Mouse (Mus musculus) ovary, postnatal 36 days (tissue): ENCODE results near the gene Tbc1d22a.
A peak's percentile ranks its signal among the peaks of the same experiment; 100 is the strongest.
"Not testable (repeated sequence)": the region's sequence is repeated elsewhere in the genome, so short reads cannot be mapped to it uniquely, and the experiment has no call there.

Experiments used
- DNase-seq: peaks from one replicate; pipeline ENCODE4 v3.0.0; 2022; ENCODE audit warnings: low spot score, mixed read lengths

Gene Tbc1d22a

DNA sequence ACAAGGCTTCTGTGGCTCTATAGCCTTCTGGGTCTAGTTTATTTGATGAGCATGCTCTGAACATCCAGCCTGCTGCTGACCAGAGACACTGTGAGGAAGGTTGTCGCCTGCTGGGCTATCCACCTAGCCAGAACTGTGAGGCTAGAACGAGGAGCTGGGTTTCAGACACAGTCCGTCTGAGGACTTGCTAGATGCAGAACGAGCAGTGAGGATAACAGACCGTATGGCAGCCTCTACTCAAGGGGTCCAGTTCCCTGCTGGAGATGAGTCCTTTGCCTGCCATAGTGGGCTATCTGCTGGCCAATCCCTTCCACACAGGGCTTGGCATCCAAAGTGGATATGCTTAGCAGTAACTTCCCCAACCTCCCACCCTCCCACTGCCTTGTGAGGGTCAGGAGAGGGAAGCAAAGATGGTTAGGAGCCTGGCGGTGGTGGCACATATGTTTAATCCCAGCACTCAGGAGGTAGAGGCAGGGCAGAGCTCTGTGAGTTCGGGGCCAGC lies 10.9 kb upstream of the Tbc1d22a start:
- no peak for DNase-seq

DNA sequence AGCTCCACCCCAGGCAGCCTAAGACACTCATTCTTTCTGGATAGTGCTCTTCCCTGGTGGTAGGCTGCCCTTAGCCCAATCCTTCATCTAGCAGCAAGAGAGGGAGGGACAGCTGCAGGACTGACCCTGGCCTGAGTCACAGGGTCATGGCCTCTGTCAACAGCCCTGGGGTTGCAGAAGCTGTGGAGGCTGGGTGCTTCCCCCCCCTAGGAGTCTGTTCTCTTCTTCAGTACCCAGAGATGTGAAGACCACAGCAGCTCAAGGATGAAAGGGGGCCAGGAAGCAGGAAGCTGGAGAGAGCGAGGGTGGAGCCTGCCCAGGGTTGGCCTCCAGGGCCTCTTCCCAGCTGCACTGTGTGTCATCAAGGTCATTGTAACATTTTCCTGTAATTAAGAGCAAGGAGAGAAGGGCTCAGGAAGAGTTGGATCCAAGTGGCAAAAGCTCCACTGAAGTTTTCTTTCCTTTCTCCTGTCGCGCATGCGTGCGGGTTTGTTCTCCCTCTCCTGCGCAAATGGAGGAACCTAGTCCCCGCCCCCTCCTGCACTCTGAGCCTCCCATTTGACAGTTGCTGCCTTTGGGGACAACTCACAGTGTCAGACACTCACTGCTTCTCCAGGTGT lies 10.2 kb upstream of the Tbc1d22a start:
- peak; percentile 51 for DNase-seq

DNA sequence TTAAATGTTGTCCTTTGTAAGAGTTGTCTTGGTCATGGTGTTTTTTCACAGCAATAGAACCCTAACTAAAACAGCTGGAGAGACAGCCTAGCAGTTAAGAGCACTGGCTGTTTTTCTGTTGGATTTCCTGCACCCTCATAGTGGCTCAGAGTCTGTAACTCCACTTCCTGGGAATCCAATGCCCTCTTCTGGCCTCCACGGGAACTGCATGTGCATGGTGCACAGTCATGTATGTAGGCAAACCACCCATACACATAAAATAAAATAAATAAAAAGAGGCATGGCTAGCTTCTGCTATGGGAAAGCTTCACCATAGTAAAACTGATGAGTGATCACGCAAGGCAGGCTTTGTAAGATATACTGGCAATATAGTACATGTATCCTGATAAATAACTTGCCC lies 9.0 kb upstream of the Tbc1d22a start:
- DNase-seq, result peak; percentile 30

DNA sequence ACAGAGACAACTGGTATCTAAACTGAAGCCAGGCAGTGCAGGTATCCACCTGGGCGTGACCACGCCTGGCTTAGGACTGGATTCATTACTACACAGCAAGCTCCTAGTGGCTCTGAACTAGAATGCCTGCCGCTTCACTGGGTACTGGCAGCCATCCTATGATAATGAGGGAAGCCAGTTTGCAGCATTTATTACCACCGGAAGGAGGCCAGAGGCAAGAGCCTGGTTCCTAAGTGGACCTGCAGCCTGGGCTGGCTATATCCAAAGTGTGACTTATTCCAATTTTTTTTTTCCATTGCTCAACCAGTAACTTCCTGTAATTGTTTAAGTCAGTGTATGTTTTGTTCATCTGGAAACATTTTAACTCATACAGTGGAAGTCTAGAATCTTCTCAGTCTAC lies 7.9 kb upstream of the Tbc1d22a start:
- no peak for DNase-seq

DNA sequence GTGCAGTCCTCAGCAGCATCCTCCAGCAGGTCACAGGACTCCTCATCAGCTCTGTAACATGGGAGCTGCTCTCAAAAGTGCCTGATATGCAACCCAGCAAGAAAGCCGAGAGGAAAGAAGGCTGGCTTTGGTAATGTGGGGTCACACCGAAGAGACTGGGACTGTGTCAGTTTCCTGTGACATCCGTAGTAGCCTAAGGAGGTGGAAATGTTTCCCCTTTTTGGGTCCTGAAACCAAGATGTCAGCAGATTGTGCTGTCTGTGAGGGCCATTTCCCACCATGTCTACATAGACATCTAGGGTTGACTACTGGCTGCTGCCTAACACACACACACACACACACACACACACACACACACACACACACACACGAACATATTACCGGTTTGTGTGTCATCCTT lies 2.1 kb upstream of the Tbc1d22a start:
- not testable (repeated sequence) for DNase-seq

DNA sequence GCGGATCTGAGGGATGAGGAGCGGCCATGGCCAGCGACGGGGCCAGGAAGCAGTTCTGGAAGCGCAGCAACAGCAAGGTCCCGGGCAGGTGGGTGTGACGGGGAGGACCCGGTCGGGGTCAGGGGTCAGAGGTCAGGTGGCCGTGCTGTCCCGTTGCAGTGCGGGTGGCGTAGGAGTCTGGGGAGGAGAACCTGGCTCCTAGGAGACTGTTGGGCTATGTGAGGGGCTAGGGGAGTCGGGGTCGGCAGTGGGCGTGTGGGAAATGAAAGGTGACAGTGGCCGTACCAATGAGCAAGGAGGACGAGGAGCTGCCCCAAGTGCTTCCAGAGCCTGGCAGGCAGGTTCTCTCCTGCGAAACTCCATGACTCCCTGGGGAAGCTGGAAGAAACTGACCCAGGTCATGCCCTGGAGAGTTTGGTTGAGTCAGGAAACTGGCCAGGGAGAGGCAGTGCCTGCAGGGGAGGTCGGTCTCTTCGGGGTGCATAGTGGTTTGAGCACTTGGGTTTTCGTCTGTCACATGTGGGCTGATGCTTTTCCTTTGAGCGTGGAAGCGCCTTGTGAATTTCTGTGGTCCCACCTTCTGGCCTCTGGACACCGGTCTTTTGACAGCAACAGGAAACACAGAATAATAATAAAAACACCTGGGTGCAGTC lies 416 bp downstream of the Tbc1d22a start:
- DNase-seq, result no peak

DNA sequence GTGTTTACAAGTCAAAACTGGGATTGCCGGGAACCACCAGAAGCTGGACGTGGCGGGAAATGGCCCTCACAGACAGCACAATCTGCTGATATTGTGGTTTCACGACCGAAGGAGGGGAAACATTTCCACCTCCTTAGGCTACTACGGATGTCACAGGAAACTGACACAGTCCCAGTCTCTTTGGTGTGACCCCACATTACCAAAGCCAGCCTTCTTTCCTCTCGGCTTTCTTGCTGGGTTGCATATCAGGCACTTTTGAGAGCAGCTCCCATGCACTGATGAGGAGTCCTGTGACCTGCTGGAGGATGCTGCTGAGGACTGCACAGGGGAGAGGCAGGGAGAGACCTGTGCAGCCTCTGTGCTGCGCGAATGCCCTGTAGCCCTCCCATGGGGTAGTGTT lies 2.4 kb downstream of the Tbc1d22a start:
- DNase-seq, result not testable (repeated sequence)

DNA sequence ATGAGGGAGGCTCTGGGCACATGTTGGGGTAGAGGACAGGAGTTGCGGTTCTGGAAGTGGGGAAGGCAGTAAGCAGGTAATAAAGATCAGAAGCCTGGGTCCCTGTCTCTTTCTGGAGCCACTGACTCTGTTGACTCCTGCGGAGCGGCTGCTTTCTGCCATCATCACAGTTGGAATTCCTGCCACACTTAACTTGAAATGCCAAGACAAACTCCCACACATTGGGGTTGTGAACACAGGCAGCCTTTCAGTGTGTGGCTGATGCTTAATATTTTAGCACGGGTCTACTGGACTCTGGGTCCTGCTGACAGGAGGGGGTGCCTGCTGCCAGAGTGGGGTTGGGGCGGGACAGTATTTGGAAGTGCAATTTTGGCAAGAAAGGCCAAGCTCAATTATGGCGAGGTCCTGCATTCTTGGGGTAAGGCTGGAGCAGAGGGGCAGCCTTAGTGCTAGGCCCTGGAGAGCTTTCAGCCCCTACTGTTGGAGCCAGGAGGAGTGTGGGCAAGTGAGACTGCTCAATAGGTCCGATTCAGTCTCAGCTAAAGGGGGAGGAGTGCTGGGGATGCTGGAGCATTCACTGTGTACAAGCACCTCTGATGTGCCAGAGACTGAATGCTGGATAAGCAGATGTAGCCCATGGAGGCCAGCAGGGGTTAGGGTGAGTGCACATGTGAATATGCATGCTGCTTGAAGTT lies 5.4 kb downstream of the Tbc1d22a start:
- DNase-seq, result no peak

DNA sequence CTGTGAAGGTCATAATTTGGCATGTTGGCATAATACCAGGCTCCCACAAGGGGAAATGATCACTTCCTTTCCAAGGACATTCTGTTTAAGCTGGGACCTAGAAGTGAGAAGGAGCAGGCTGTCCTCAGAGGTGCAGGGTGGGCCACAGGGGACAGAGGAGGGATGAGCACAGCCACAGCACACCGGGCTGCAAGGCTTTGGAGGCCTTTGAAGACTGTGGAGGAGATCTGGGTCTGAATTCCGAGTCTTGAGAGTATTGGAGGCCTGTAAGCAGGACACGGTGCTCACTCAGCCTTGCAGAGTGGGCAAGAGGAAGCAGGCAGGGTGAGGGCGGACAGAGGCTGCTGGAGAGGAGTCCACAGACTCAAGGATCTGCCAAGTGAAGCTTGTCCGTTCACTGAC lies 6.0 kb downstream of the Tbc1d22a start:
- no peak for DNase-seq

DNA sequence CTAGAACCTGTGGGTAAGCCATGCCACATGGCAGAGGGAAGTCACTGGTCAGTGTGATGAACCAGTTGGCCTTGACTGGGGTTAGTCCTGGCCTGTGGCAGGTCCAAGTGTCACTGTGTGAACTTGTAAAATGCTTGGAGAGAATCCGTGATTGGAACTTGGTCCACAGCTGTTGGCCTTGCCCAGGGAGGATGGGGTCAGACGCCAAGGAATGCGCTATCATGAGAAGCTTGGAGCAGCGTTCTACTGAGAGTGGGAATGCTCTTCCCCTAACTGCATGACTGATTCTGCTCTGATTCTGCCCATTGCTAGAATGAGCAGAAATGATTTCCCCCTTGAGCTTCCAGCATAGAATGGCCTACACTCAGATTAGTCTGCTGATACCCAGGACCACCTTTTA lies 6.5 kb downstream of the Tbc1d22a start:
- no peak for DNase-seq

DNA sequence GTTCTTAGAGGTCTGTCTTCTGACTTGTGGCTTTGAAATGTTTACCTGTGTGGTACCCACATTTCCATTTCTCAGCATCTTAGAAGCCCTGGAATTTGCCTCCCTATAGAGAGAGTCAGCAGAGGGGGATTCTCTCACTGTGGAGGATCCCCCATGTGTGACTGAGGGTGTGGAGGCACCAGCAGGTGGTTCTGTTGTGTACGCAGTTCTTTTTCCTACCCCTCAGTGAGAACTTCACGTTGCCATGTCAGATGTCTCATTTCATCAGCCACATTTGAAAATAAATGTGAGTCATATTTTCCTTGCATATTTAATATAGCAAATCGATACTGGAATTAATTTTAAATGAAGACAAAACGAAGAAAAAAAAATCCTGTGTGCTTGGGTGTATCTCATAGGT lies 7.1 kb downstream of the Tbc1d22a start:
- DNase-seq, result no peak

DNA sequence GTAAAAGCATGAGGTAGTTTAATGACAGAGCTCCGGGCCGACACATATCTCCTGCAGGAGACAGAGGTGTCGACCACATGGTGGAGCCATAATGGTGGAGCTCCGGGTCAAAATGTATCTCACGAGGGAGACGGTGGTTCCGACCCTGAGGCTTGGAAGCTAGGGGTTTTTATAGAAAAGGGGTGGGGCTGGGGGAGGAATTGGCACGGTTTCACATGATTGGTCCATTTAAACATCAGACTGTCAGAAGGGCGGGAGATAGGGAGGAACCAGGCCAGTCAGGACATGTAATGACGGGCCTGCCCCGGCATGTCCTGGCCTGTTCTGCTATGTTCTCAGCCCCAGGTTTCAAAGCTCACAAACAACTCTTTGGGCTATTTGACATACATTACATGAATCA lies 7.6 kb downstream of the Tbc1d22a start:
- not testable (repeated sequence) for DNase-seq

DNA sequence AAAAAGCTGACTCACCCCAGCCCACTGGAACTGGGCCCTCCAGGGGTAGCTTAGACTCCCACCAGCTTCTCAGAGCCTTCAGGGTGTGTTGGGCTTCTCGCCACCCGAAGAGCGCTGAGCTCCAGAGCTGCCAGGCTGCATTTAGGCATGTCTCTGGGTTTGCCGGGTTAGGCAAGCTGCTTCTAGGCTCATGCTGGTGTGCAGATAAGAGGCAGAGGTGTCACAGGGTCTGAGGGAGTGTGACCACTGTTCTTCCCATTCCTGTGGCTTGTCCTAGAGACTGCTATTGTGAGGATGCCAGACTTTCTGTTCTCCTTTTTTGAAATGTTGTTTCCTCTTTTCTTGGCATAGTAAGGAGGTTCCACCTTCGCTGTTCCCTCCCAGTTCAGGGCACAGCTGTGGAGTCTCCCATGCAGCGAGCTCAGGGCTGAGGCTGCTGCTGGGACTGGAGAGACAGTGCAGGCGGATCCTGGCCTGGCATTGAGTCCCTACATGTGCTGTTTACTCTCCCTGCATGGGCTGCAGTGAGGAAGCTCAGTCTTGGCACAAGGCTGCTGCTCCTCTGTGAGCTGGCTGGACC lies 10.8 kb downstream of the Tbc1d22a start:
- DNase-seq, result no peak

DNA sequence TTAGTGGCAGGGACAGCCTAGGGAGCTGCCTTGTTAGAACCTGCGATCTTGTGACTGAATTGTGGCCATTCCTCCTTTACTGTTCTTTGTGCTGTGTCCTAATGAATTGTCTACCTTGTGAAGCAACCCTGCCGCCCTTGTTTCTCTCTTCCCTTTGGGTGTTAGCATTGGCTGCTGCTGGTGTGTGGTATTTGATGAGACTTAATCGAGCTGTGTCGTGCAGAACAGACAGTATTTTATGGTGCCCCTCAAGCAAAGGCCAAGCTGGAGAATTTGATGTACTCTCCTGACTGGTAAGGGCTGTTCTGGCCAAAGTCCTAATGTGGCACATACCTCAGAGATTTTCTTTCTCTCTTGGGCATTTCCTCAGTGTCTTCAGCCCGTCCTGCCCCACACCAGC lies 12.0 kb downstream of the Tbc1d22a start:
- no peak for DNase-seq

DNA sequence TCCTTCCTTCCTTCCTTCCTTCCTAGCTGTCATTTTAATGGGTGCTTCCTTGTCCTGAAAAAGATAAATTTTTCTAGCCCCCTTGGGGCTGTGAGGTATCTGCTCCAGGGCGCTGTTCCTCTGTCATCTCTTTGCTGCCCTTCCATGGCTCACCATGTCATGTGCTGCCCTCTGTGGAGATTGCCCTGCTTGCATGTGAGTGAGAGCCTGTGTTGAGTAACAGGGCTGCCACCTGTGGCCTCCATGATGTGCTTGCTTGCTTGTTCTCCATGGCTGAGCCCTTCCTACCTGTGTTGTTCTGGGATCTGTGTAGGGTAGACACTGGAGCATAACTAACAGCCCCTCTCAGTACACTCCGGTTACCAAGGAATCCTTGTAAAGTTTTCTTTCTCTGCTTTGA lies 12.7 kb downstream of the Tbc1d22a start:
- DNase-seq, result no peak

DNA sequence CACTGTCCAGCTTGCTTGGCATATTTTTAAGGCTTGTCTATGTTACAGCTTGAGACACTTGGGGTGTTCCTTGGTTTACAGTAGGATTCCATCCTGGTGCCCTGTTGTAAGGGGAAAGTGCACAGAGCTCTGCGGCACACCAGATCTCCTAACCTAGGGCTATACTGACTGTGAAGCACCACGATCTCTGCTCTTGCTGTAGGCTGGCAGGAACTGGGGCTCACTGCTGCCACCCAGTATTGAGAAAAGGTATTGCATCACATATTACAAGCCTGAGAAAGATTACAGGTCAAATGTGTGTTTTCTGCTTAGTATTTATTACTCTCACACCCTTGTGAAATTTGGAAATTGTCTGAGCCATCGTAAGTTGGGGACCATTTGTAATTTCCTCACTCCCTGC lies 13.9 kb downstream of the Tbc1d22a start:
- no peak for DNase-seq

DNA sequence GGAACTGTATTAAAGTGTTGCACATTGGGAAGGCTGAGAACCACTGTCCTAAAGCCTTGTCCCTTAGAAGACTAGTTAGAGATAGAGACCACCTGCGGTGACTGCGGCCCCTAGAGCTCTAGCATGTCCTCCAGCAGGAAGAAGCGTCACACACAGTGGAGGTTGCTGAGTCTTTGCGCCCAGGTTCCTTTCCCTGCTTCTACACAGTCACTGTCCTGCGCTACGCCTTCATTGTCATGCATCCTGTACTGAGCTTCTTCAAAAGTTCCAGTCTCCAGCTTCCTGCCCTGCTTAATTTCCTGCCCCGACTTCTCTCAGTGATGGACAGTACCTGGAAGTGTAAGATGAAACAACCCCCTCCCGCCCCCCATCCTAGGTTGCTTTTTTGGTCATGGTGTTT lies 14.8 kb downstream of the Tbc1d22a start:
- DNase-seq, result no peak

DNA sequence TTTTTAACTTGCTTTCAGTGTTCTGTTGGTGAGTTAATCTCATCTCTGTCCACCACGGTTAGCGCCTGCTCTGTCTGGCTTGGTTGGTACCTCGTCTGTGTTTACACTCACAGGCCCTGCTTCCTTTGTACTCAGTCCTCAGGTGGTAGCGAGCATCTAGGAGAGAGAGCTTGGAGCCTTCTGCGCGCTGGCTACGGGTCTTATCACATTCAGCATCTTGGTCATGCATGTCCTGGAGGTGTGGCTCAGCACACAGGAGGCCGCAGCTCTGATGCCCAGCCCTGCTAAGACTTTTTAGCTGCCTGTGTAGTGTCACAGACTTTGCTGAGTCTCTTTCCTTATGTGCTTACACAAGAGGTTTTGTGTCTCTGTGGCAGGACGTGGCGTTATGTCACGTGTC lies 15.4 kb downstream of the Tbc1d22a start:
- DNase-seq, result no peak

DNA sequence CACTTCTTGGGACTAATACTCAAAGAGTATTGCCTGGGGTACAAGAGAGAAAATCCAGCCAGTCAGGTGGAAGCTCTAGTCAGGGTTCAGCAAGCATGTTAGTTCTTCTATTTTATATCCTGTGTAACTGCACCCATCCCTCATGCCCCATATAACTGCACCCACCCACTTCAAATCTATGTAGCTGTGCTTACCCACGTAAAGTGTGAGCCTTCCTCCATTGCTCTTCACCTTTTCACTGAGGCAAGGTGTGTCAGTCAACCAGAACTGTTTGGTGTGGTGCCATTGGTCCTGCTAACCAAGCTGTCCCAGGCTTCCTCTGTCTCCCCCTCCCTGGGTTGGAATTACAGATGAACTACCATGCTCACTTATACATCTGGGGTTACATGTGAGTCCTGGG lies 16.9 kb downstream of the Tbc1d22a start:
- DNase-seq, result no peak

DNA sequence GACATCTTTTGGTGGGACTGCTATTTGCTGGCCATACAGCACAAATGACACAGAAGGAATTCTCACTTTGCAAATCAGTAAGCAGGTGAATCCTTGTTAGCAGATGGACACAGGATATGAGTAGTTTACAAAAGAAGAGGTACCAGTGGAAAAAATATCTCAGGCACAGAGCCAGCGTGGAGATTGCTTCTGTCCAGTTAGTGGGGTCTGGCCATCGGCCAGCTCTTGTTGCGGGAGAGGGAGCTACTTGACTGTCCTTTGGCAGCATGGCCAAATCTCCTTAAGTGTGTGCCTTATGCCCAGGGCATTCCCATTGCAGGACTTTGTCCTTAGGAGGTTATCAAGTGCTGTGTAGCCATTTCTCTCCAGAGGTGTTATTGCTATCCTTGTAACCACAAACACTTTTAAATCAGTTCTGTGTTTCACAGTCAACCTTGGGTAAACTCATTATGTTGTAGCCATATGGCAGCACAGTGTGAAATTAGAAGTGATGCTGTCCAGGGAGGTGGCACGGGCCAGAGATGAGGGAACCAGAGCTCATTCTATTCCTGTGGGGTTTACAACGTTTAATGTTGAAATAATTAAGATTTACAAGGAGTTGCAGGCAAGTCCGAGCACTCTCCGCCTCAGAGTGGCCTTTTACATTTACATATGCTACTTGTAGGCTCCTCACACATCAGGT lies 17.7 kb downstream of the Tbc1d22a start:
- no peak for DNase-seq

DNA sequence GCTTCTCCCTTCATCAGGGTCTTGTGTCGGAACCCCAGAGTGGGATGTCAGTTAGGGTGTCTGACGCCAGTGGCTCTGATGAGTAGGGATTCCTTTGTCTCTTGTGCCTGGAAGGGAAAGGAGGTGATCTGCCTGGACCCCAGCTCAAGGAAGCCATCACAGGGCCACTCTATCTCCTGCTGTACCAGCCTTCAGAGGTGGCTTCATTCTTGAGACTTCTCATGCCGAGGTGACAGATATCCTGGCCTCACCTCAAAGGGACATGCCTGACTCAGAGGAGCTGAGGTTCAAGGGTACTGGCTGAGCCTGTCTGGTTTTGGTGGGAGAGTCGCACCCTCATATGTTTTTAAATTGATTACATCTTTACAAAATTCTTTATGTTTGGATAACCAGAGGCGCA lies 19.7 kb downstream of the Tbc1d22a start:
- no peak for DNase-seq
